Mouse (Mus musculus): ENCODE measurements at regions not wholly inside any gene's neighbourhood (a gene's known extent, or its start where the extent isn't known, plus 50 kb on each side); places are given as distances from the start of the nearest gene placed in this dataset.

GRCm38 (mm10) chr1:159034952-159035351, 54.7 kb upstream of the Pappa2 start:
- DNase-seq (ENCODE audit: low spot score) = no peak

- no peak for DNase-seq (ENCODE audit: low spot score)
Measured at GRCm38 (mm10) chr1:159036371-159036770, 56.1 kb upstream of the Pappa2 start.

GRCm38 (mm10) chr1:159045870-159046385, 65.6 kb upstream of the Pappa2 start:
- no peak for DNase-seq (ENCODE audit: low spot score)

GRCm38 (mm10) chr1:159065024-159065423, 84.7 kb upstream of the Pappa2 start:
- DNase-seq (ENCODE audit: low spot score) = no peak

- DNase-seq (ENCODE audit: low spot score) = no peak
Measured at GRCm38 (mm10) chr1:159099205-159099604, 118.9 kb upstream of the Pappa2 start.

GRCm38 (mm10) chr1:159122201-159122600, 109.9 kb upstream of the Cop1 start:
- no peak for DNase-seq (ENCODE audit: low spot score)

GRCm38 (mm10) chr1:159124874-159125273, 107.2 kb upstream of the Cop1 start:
- no peak for DNase-seq (ENCODE audit: low spot score)

GRCm38 (mm10) chr1:159135301-159135700, 96.8 kb upstream of the Cop1 start:
- DNase-seq (ENCODE audit: low spot score) = peak; percentile 67

GRCm38 (mm10) chr1:159147788-159148497, 84.2 kb upstream of the Cop1 start:
- DNase-seq (ENCODE audit: low spot score) = no peak

- DNase-seq (ENCODE audit: low spot score) = no peak
Measured at GRCm38 (mm10) chr1:159148498-159149187, 83.5 kb upstream of the Cop1 start.

- DNase-seq (ENCODE audit: low spot score) = no peak
Measured at GRCm38 (mm10) chr1:159149207-159149606, 82.9 kb upstream of the Cop1 start.

GRCm38 (mm10) chr1:159149721-159150120, 82.4 kb upstream of the Cop1 start:
- DNase-seq (ENCODE audit: low spot score) = no peak

GRCm38 (mm10) chr1:159150351-159150750, 81.8 kb upstream of the Cop1 start:
- DNase-seq (ENCODE audit: low spot score) = no peak

- no peak for DNase-seq (ENCODE audit: low spot score)
Measured at GRCm38 (mm10) chr1:159156428-159156827, 75.7 kb upstream of the Cop1 start.

GRCm38 (mm10) chr1:159160035-159160960, 71.8 kb upstream of the Cop1 start:
- DNase-seq (ENCODE audit: low spot score) = no peak

- no peak for DNase-seq (ENCODE audit: low spot score)
Measured at GRCm38 (mm10) chr1:159163113-159163885, 68.8 kb upstream of the Cop1 start.

- no peak for DNase-seq (ENCODE audit: low spot score)
Measured at GRCm38 (mm10) chr1:159182031-159182430, 50.1 kb upstream of the Cop1 start.

All from left cerebral cortex, adult 11 months (tissue).